Mouse (Mus musculus) limb, embryonic 10.5 days (tissue): ENCODE measurements at regions not wholly inside any gene's neighbourhood (a gene's known extent, or its start where the extent isn't known, plus 50 kb on each side); places are given as distances from the start of the nearest gene placed in this dataset.

ENCODE experiments used
- DNase-seq: peaks from one replicate; pipeline ENCODE4 v3.0.0-alpha.2; 2017; ENCODE audit warnings: low spot score
- H3K27ac ChIP-seq: fragments of 300-500 bp; sonication (generic); 2 replicates; pipeline ENCODE4 v1.5.1; 2016; ENCODE audit warnings: mild to moderate bottlenecking
- H3K27me3 ChIP-seq: fragments of 300-500 bp; sonication (generic); 2 replicates; pipeline ENCODE4 v1.6.1; 2016; ENCODE audit warnings: low read depth, mild to moderate bottlenecking; ENCODE audit not compliant: poor library complexity, severe bottlenecking
- H3K36me3 ChIP-seq: fragments of 300-500 bp; sonication (generic); 2 replicates; pipeline ENCODE4 v1.6.1; 2016; ENCODE audit warnings: mild to moderate bottlenecking, moderate library complexity
- H3K4me1 ChIP-seq: fragments of 300-500 bp; sonication (generic); 2 replicates; pipeline ENCODE4 v1.6.1; 2016
- H3K4me3 ChIP-seq: fragments of 300-500 bp; sonication (generic); 2 replicates; pipeline ENCODE4 v1.5.1; 2016; ENCODE audit warnings: mild to moderate bottlenecking, moderate library complexity
- H3K9me3 ChIP-seq: fragments of 300-500 bp; sonication (generic); replicated peaks from 2 replicates; pipeline ENCODE4 v1.6.1; 2016; ENCODE audit warnings: mild to moderate bottlenecking
- WGBS: fragments of 180-500 bp; shearing (Covaris S2); methylation state at CpG from one replicate; pipeline ENCODE4 v1.1.7; 2016; 5-methylcytosine and 5-hydroxymethylcytosine counted together

DNA sequence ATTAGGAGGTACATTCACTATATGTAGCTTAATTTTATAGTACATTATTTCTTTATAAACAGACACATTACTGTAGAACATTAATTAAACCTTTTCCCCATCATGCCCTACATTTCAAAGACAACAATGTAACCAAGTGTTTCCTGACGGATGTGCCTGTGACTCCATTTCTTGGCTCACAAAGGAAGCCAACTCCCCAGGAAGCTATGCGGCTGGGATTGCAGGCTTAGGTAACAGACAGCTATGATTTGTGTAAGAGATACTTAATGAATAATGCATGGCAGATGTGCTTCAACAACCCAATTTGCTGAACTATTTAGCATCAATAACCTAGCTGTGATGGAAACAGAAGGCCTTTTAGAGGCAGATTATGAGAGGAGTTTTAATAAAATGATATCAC lies 430.1 kb downstream of the Rps29 start:
- Histone ChIP-seq H3K9me3 (no peaks in the 10 kb centered on the region), H3K4me1 (peaks cover 5% of the 10 kb centered on the region; the same call in 1 of the 2 replicates), H3K27ac (no peak overlapping the region), H3K27me3 (no peaks in the 10 kb centered on the region), H3K4me3 (no peak overlapping the region), H3K36me3 (no peaks in the 10 kb centered on the region)
- 57% methylated on average over 2 of the region's 2 CpGs for WGBS
- no peak for DNase-seq

DNA sequence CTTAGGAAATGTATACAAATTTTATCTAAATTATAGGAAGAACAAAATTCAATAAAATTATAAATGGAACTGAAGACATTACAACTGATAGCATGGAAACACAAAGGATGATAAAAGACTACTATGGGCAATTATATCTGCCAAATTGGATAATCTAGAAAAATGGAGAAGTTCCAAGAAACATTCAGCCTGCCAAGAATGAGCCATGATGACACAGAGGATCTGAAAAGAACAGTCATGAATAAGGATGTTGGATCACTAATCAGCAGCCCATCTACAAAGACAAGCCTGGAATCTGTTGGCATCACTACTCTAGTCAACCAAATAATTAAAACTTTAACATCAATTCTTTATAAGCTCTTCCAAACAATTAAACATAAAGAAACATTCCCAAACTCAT lies 440.0 kb downstream of the Rps29 start:
- Histone ChIP-seq H3K27me3 (no peaks in the 10 kb centered on the region), H3K36me3 (no peaks in the 10 kb centered on the region), H3K9me3 (no peaks in the 10 kb centered on the region)

GRCm38 (mm10) chr12:68694275-68695267 lies 464.4 kb downstream of the Rps29 start:
- H3K4me1 ChIP-seq = peaks cover 3% of the 10 kb centered on the region; the same call in 1 of the 2 replicates
- H3K36me3 ChIP-seq = no peaks in the 10 kb centered on the region
- no peak overlapping the region for H3K27ac ChIP-seq
- no peak for DNase-seq
- H3K9me3 ChIP-seq = no peaks in the 10 kb centered on the region
- H3K4me3 ChIP-seq = no peak overlapping the region
- 65% methylated on average over 11 of the region's 11 CpGs for WGBS
- no peaks in the 10 kb centered on the region for H3K27me3 ChIP-seq

More for the DNA sequence above, 440.0 kb downstream of the Rps29 start:
- no peak for DNase-seq
- no peak overlapping the region for H3K4me3 ChIP-seq
- H3K27ac ChIP-seq = no peak overlapping the region
- no peaks in the 10 kb centered on the region for H3K4me1 ChIP-seq

DNA sequence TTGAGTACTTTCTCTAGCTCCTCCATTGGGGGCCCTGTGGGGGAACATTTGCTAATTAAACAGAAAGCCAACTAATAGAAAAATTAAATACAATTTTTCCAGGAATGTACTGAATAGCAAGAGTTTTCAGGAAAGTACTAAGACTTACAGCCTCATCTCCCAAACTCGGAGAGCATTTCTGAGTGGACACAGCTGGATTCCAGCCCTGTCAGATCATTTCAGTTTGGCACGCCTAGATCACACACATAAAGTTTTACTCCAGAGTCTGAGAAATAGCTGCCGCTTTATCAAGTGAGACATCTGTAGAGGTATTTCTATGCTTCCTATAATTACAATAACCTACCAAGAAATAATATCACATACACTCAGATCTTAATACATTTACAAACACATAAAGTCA lies 470.7 kb downstream of the Rps29 start:
- Histone ChIP-seq H3K27ac (no peak overlapping the region), H3K27me3 (no peaks in the 10 kb centered on the region), H3K4me1 (no peaks in the 10 kb centered on the region), H3K4me3 (no peak overlapping the region), H3K36me3 (no peaks in the 10 kb centered on the region), H3K9me3 (no peaks in the 10 kb centered on the region)
- WGBS = 84% methylated on average over 3 of the region's 3 CpGs
- no peak for DNase-seq

GRCm38 (mm10) chr12:68683897-68684296 lies 475.1 kb downstream of the Rps29 start:
- no peaks in the 10 kb centered on the region for H3K9me3 ChIP-seq

GRCm38 (mm10) chr12:68683176-68683575 lies 475.8 kb downstream of the Rps29 start:
- no peaks in the 10 kb centered on the region for H3K4me1 ChIP-seq
- DNase-seq = no peak
- WGBS = 60% methylated on average over 4 of the region's 4 CpGs
- no peaks in the 10 kb centered on the region for H3K36me3 ChIP-seq
- no peaks in the 10 kb centered on the region for H3K27me3 ChIP-seq
- no peak overlapping the region for H3K4me3 ChIP-seq
- H3K9me3 ChIP-seq = no peaks in the 10 kb centered on the region
- no peak overlapping the region for H3K27ac ChIP-seq

More at GRCm38 (mm10) chr12:68683897-68684296, 475.1 kb downstream of the Rps29 start:
- no peak for DNase-seq
- H3K27me3 ChIP-seq = no peaks in the 10 kb centered on the region
- no peak overlapping the region for H3K4me3 ChIP-seq
- no peak overlapping the region for H3K27ac ChIP-seq
- no peaks in the 10 kb centered on the region for H3K4me1 ChIP-seq
- WGBS = 73% methylated on average over 1 of the region's 1 CpGs
- no peaks in the 10 kb centered on the region for H3K36me3 ChIP-seq

GRCm38 (mm10) chr12:68680668-68681067 lies 478.3 kb downstream of the Rps29 start:
- Histone ChIP-seq H3K4me3 (no peak overlapping the region), H3K36me3 (no peaks in the 10 kb centered on the region), H3K27ac (no peak overlapping the region), H3K9me3 (no peaks in the 10 kb centered on the region), H3K27me3 (no peaks in the 10 kb centered on the region), H3K4me1 (0 out of 2 replicates have a peak, but pooled peaks cover 2% of the 10 kb centered on the region)
- 92% methylated on average over 3 of the region's 3 CpGs for WGBS
- no peak for DNase-seq

DNA sequence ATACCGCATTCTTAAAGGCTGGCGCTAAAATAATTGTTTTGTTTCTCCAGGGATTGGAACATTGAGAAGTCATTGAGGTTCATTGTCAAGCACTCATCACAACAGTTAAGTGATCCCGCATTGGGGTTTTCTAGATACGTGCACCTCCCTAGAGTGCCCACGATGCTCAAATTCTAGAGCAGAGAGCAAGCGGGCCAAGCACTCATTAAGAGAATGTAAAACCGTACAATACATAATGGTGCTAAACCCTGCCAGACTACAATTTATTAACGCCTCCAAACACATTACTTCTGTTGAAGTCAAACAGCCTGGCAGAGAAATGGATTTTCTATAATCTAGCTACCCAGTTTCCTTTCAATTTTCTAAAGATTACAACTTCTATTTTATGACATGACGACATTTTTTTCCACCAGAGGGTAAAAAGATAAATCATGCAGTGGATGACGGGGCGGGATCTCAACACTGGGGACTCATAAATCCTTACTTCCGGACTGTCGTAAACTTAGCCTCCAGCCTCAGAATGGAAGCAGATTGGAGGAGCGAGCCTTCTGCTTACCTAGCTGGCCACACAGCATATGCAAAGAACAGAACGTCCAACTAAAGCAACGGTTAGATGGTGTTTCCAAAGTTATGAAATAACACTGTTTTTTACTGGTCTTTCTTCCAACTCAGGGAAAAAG lies 482.8 kb downstream of the Rps29 start:
- 76% methylated on average over 16 of the region's 16 CpGs for WGBS
- peak; percentile 33 for DNase-seq
- Histone ChIP-seq H3K9me3 (no peaks in the 10 kb centered on the region), H3K27ac (no peak overlapping the region), H3K36me3 (no peaks in the 10 kb centered on the region), H3K4me3 (no peak overlapping the region), H3K27me3 (no peaks in the 10 kb centered on the region), H3K4me1 (0 out of 2 replicates have a peak, but pooled peaks cover 2% of the 10 kb centered on the region)

DNA sequence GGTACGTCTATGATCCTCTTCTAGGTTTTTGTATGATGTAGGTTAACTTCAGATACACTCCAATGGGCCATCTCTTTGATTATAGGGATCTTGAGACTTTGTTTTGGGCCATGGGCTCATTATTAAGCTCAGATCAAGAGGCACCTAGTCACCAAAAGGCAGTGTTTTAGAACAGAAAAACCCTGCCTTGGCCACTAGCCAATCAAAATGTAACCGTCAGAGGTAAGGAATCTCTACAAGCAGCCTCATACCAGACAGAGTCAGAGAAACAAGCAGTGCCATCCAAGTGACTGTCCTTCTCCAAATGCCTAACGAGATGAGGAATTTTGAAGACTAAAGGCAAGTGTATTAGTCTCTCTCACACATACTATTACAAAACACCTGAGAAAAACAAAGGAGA lies 487.0 kb downstream of the Rps29 start:
- no peak overlapping the region for H3K4me3 ChIP-seq
- 0 out of 2 replicates have a peak, but pooled peaks cover 2% of the 10 kb centered on the region for H3K4me1 ChIP-seq
- H3K9me3 ChIP-seq = no peaks in the 10 kb centered on the region
- DNase-seq = no peak
- no peaks in the 10 kb centered on the region for H3K36me3 ChIP-seq
- no peak overlapping the region for H3K27ac ChIP-seq
- H3K27me3 ChIP-seq = no peaks in the 10 kb centered on the region
- WGBS = 89% methylated on average over 3 of the region's 3 CpGs

- H3K36me3 ChIP-seq = no peaks in the 10 kb centered on the region
- no peaks in the 10 kb centered on the region for H3K9me3 ChIP-seq
- no peak for DNase-seq
- 97% methylated on average over 1 of the region's 1 CpGs for WGBS
- H3K27ac ChIP-seq = no peak overlapping the region
- no peaks in the 10 kb centered on the region for H3K27me3 ChIP-seq
- H3K4me3 ChIP-seq = no peak overlapping the region
- H3K4me1 ChIP-seq = no peaks in the 10 kb centered on the region
Observed at GRCm38 (mm10) chr12:68645901-68646585, 512.9 kb downstream of the Rps29 start.

- Histone ChIP-seq H3K9me3 (no peaks in the 10 kb centered on the region), H3K4me3 (no peak overlapping the region), H3K27ac (no peak overlapping the region), H3K27me3 (no peaks in the 10 kb centered on the region), H3K36me3 (no peaks in the 10 kb centered on the region), H3K4me1 (no peaks in the 10 kb centered on the region)
- DNase-seq = no peak
- WGBS = 89% methylated on average over 4 of the region's 4 CpGs
Observed at GRCm38 (mm10) chr12:68643671-68644070, 515.3 kb downstream of the Rps29 start.

DNA sequence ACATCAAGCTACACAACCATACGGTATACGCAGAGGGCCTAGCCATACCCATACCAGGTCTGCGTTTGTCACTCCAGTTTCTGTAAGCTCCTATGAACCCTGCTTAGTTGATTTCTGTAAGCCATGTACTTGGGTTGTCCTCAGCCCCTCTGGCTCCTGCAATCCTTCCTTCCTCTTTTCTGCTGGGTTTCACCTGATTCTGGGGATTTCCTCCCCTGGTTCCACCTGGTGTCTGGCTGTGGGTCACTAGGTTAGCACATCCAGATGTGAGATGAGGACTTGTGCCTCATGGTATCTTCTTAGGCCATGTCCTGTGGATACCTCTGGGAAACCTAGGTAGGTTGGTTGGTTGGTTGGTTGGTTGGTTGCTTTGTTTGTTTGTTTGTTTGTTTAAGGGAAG lies 526.5 kb downstream of the Rps29 start:
- H3K9me3 ChIP-seq = no peaks in the 10 kb centered on the region
- DNase-seq = no peak
- 96% methylated on average over 3 of the region's 3 CpGs for WGBS
- H3K27me3 ChIP-seq = no peaks in the 10 kb centered on the region
- H3K4me3 ChIP-seq = no peak overlapping the region
- no peak overlapping the region for H3K27ac ChIP-seq
- peaks cover 3% of the 10 kb centered on the region; the same call in 1 of the 2 replicates for H3K4me1 ChIP-seq
- H3K36me3 ChIP-seq = no peaks in the 10 kb centered on the region

DNA sequence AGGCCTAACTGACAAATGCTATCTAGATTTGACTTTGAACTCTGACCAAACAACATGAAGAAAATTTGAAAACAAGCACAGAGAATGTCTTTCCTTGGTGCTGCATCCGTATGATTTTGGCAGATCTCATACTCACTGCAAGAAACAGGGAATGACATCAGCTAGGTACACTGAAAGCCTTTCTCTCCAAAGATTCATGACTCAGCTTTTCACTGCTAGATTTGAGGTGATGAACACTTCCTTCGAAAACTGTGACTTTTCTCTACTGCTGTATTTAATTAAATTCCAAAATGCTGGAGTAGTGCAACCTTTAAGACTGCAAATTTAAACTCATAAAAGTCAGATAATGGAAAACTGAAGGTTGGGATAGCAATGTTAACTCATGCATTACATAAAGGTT lies 540.6 kb downstream of the Rps29 start:
- Histone ChIP-seq H3K36me3 (no peaks in the 10 kb centered on the region), H3K27me3 (no peaks in the 10 kb centered on the region), H3K9me3 (no peaks in the 10 kb centered on the region), H3K4me1 (no peaks in the 10 kb centered on the region), H3K4me3 (no peak overlapping the region), H3K27ac (no peak overlapping the region)
- WGBS = 89% methylated on average over 2 of the region's 2 CpGs
- DNase-seq = no peak
